Mouse (Mus musculus): ENCODE measurements around the gene Polr1e. TPM values are rescaled to one million over a fixed set of nuclear protein-coding genes. Genes with fewer than 3 reads are reported as not detected.
"Not testable (repeated sequence)": the region's sequence is repeated elsewhere in the genome, so short reads cannot be mapped to it uniquely, and the experiment has no call there.

Gene Polr1e
- polyA plus RNA-seq, 1 experiment from 2014 or later = 26.3 TPM

DNA sequence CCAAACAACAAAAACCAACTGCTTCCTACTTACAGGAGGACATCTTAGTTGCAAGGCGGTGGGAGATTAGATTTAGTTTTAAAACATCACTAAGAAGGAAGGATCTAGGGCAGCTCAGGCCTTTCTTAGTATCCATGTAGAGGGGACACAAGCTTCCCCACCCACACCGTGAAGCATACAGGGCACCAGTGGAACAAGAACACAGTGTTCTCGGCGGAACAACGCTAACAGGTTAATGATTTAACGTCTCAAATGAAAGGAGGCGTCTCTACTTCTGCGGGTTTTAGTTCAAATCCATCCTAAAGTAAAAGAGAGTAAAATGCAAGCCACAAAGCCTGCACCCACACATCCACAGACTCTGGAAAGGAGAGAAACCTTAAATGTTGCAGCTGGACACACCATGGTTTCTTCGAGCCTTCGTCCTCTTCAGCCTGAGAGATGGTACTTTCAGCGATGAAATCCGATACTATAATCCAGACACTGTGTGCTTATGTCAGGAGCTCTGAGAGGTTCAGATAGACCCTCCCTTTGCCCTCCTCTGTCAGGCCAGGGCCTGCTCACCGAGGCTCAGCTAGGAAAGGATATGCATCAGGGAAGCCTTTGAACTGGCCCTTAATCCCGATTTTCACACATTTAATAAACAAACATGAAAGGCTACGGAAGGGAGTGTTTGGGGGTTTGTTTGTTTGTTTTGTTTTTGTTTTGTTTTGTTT lies 54.0 kb downstream of the Polr1e start:
- Histone ChIP-seq H3K27ac (no peak overlapping the region), H3K27me3 (replicated peaks) (no peaks in the 10 kb centered on the region), H3K4me2 (no peak overlapping the region), H3K4me1 (no peaks in the 10 kb centered on the region), H3K4me3 (no peak overlapping the region), H3K9me3 (no peaks in the 10 kb centered on the region), H3K36me3 (replicated peaks) (no peaks in the 10 kb centered on the region), H3K9ac (no peak overlapping the region)
- no peak for ATAC-seq (replicated peaks)
- WGBS = 67% methylated on average over 15 of the region's 15 CpGs

DNA sequence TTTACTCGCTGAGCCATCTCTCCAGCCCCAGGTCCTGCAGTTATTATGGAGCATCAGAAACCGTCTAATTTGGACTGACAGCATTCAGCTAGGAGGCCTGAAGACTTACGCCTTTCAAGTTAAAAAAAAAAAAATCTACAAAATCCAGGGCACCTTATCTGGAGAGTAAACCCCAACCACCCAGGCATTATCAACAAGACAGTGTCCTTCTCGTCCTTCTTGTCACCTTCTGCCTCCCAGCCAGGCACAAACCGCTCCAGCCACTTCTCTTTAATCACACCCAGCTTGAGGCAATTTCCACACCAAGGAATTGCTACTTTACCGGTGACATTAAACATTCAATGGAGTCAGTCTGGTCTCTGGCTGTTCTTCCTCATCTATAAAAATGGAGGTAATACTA lies 55.2 kb downstream of the Polr1e start:
- no peak overlapping the region for H3K4me2 ChIP-seq
- no peak overlapping the region for H3K27ac ChIP-seq
- 79% methylated on average over 6 of the region's 6 CpGs for WGBS
- no peaks in the 10 kb centered on the region for H3K9me3 ChIP-seq
- H3K36me3 ChIP-seq (replicated peaks) = no peaks in the 10 kb centered on the region
- H3K9ac ChIP-seq = no peak overlapping the region
- no peaks in the 10 kb centered on the region for H3K4me1 ChIP-seq
- no peaks in the 10 kb centered on the region for H3K27me3 ChIP-seq (replicated peaks)
- no peak overlapping the region for H3K4me3 ChIP-seq
- ATAC-seq (replicated peaks) = no peak

DNA sequence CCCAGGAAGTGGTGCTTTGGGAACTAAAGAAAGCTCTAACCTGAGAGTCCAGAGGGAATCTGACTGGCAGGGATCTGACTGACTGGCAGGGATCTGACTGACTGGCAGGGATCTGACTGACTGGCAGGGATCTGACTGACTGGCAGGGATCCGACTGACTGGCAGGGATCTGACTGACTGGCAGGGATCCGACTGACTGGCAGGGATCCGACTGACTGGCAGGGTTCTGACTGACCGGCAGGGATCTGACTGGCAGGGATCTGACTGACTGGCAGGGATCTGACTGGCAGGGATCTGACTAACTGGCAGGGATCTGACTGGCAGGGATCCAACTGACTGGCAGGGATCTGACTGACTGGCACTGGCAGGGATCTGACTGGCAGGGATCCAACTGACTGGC lies 62.7 kb downstream of the Polr1e start:
- not testable (repeated sequence) for H3K36me3 ChIP-seq (replicated peaks); H3K4me3 ChIP-seq; H3K4me2 ChIP-seq; ATAC-seq (replicated peaks); H3K27ac ChIP-seq; H3K27me3 ChIP-seq (replicated peaks); H3K9ac ChIP-seq; H3K9me3 ChIP-seq
- 86% methylated on average over 4 of the region's 4 CpGs for WGBS
- peaks cover 15% of the 10 kb centered on the region for H3K4me1 ChIP-seq

DNA sequence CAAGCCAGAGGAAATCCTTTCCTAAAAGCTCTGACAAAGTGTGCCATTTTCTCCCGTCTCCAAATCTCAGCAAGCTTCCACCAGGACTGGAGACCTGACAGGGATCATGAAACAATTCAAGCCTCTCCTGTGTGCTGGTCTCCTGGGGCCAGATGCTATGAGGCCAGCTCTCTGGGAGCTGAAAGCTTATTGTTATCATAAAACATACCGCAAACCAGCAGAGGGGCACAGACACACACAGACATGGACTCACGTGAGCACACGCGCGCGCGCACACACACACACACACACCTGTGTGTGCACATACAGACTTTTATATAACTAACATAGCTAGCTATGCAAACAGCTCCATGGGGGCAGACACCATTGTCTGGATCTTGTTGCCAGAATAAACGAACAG lies 64.6 kb downstream of the Polr1e start:
- no peak for ATAC-seq (replicated peaks)
- 53% methylated on average over 9 of the region's 9 CpGs for WGBS
- H3K4me3 ChIP-seq = peak overlapping the region; percentile 85

DNA sequence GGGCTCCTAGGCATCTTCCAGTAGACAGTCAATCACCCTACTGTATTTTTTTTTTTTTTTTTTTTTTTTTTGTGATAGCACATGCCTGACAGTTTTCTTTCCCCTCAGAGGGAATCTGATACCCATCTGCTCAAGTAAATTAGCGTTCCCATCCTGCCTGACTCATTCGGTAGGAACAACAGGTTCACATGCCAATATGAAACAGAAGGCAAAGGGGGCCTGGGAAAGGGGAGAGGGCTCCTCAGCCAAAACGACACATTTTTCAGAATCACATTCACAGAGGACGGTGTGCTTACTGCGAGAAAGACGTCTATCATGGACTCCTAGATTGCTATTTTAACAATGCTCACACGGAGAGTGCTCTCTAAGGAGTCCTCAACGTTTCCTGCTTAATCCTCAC lies 65.1 kb downstream of the Polr1e start:
- Histone ChIP-seq H3K27me3 (replicated peaks) (no peaks in the 10 kb centered on the region), H3K9me3 (no peaks in the 10 kb centered on the region), H3K4me3 (peak overlapping the region; percentile 85), H3K36me3 (replicated peaks) (0 out of 2 replicates have a peak, but pooled peaks cover 4% of the 10 kb centered on the region), H3K27ac (peak overlapping the region; percentile 85), H3K9ac (peak overlapping the region; percentile 92), H3K4me1 (peaks cover 15% of the 10 kb centered on the region), H3K4me2 (peak overlapping the region; percentile 68)
- under 1% methylated on average over 8 of the region's 8 CpGs for WGBS
- no peak for ATAC-seq (replicated peaks)

More for the DNA sequence above, 64.6 kb downstream of the Polr1e start:
- H3K4me2 ChIP-seq = peak overlapping the region; percentile 68
- H3K9ac ChIP-seq = peak overlapping the region; percentile 92
- no peaks in the 10 kb centered on the region for H3K27me3 ChIP-seq (replicated peaks)
- 0 out of 2 replicates have a peak, but pooled peaks cover 4% of the 10 kb centered on the region for H3K36me3 ChIP-seq (replicated peaks)
- H3K4me1 ChIP-seq = peaks cover 15% of the 10 kb centered on the region
- H3K9me3 ChIP-seq = no peaks in the 10 kb centered on the region
- peak overlapping the region; percentile 85 for H3K27ac ChIP-seq

DNA sequence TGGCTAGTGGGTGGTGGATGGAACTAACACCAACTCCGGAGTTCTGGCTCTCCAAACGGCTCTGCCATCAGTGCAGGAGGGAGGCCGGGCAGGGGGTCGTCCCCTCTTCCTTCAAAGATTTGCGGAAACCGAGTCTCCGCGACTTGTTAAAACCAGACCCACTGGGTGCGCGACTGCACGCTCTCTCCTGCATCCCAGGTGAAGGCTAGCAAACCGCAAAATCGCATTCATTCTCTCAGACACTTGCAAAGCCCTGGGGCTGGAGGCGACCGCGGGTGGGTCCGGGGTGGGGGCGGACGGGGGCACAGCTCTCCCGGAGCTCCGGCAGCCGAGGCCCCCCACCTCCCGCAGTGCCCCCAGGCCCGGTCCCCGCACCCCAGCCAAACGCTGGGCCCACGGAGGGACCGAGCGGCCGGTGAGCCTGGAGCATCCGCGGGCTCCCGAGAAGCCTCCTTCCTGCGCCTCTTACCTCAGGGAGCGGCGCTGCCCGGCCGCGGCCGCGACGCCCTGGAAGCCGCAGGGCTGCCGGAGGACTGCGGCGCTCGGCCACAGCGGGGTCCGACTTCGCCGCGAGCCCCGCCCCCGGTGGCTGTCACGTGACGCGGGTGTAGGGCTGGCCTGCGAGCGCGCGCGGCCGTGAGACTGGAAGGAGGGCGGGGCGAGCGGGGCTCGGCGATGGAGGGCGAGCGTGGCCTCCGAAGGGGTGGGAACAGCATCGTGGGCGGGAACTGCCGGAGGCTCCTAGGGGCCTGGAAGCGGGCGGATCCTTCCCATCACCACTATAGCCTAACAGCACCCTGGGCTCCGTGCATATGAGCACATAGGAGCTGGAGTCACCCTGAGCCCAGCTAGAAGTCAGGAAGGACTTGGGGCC lies 65.9 kb downstream of the Polr1e start, which contains the start of gene Fbxo10:
Fbxo10 (minus strand) TSS at position 584 of the 874 bp plus-strand sequence.
- peak within 1 kb of the TSS; percentile 92 for H3K9ac ChIP-seq
- peak within 1 kb of the TSS; percentile 85 for H3K4me3 ChIP-seq
- peak within 1 kb of the TSS; percentile 85 for H3K27ac ChIP-seq
- H3K4me2 ChIP-seq = peak within 1 kb of the TSS; percentile 68
- no peaks in the 10 kb centered on the region for H3K9me3 ChIP-seq
- peak; percentile 91 for ATAC-seq (replicated peaks)
- under 1% methylated on average over 77 of the region's 77 CpGs for WGBS
- H3K36me3 ChIP-seq (replicated peaks) = no peaks in the 10 kb centered on the region
- peaks cover 15% of the 10 kb centered on the region for H3K4me1 ChIP-seq
- no peaks in the 10 kb centered on the region for H3K27me3 ChIP-seq (replicated peaks)

DNA sequence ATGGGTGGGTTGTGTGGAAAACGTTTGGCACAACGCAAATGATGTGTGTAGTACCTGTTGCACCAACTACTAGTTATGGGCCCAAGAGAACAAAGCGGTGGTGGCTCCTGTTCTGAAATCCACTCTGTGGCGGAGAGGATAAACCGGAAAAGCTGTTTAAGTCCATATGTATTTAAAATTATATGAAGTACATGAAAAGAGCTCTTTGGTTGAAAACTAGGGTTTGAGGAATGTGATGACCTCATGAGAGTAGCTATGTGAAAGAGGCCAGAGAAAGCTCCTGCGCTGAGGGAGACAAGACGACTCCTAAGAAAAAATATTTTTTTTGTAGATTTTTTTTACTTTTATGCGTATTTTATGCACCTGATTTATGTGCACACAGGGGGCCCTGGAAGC lies 66.5 kb downstream of the Polr1e start:
- H3K4me3 ChIP-seq = peak overlapping the region; percentile 85
- peaks cover 15% of the 10 kb centered on the region for H3K4me1 ChIP-seq
- H3K4me2 ChIP-seq = peak overlapping the region; percentile 68
- no peaks in the 10 kb centered on the region for H3K9me3 ChIP-seq
- H3K9ac ChIP-seq = peak overlapping the region; percentile 92; the same call in 1 of the 2 replicates
- peak overlapping the region; percentile 85 for H3K27ac ChIP-seq
- 39% methylated on average over 8 of the region's 8 CpGs for WGBS
- no peak for ATAC-seq (replicated peaks)
- no peaks in the 10 kb centered on the region for H3K27me3 ChIP-seq (replicated peaks)
- no peaks in the 10 kb centered on the region for H3K36me3 ChIP-seq (replicated peaks)

Other genes starting within 250 kb of the Polr1e start
- 21.9 and 24.5 TPM in 2 replicates for gene Grhpr, start 37.2 kb upstream of the Polr1e start, polyA plus RNA-seq (2015; fragmentation: Nextera tagmentation; extraction: Ambion mirVana)
- gene Zbtb5, start 6.2 kb upstream of the Polr1e start, polyA plus RNA-seq (2015; fragmentation: Nextera tagmentation; extraction: Ambion mirVana) = 50.0 and 53.7 TPM in 2 replicates
- 20.2 and 21.9 TPM in 2 replicates for gene Fbxo10, start 66.0 kb downstream of the Polr1e start, polyA plus RNA-seq (2015; fragmentation: Nextera tagmentation; extraction: Ambion mirVana)
- 138 and 149 TPM in 2 replicates for gene Tomm5, start 89.5 kb downstream of the Polr1e start, polyA plus RNA-seq (2015; fragmentation: Nextera tagmentation; extraction: Ambion mirVana)
- 1.4 and 1.5 TPM in 2 replicates for gene Frmpd1, start 166.3 kb downstream of the Polr1e start, polyA plus RNA-seq (2015; fragmentation: Nextera tagmentation; extraction: Ambion mirVana)